Mouse (Mus musculus): ENCODE results near the gene Erbb3. TPM values are rescaled to one million over a fixed set of nuclear protein-coding genes. Genes with fewer than 3 reads are reported as not detected.
A peak's percentile ranks its signal among the peaks of the same experiment; 100 is the strongest.
"Not testable (repeated sequence)": the region's sequence is repeated elsewhere in the genome, so short reads cannot be mapped to it uniquely, and the experiment has no call there.

Gene Erbb3
- polyA plus RNA-seq, 1 experiment from 2014 or later: 0.85 TPM

GRCm38 (mm10) chr10:128563544-128563943 is 25.9 kb downstream of the Erbb3 start:
- no peak for DNase-seq (ENCODE audit: low spot score)

- DNase-seq (ENCODE audit: low spot score): no peak
Observed at GRCm38 (mm10) chr10:128556963-128557362, 32.5 kb downstream of the Erbb3 start.

GRCm38 (mm10) chr10:128556286-128556685 is 33.2 kb downstream of the Erbb3 start:
- DNase-seq (ENCODE audit: low spot score): peak; percentile 26

- not testable (repeated sequence) for DNase-seq (ENCODE audit: low spot score)
Observed at GRCm38 (mm10) chr10:128555567-128555966, 33.9 kb downstream of the Erbb3 start.

- not testable (repeated sequence) for DNase-seq (ENCODE audit: low spot score)
Observed at GRCm38 (mm10) chr10:128550144-128550823, 39.2 kb downstream of the Erbb3 start.

GRCm38 (mm10) chr10:128549682-128550057 is 39.8 kb downstream of the Erbb3 start:
- DNase-seq (ENCODE audit: low spot score): not testable (repeated sequence)

- DNase-seq (ENCODE audit: low spot score): peak; percentile 97
Observed at GRCm38 (mm10) chr10:128548947-128549681, 40.3 kb downstream of the Erbb3 start, which contains the start of gene Rpl41. Gene Rpl41 (minus strand): TSS chr10:128549305.

GRCm38 (mm10) chr10:128548051-128548791 is 41.2 kb downstream of the Erbb3 start:
- not testable (repeated sequence) for DNase-seq (ENCODE audit: low spot score)

GRCm38 (mm10) chr10:128547361-128548032 is 42.0 kb downstream of the Erbb3 start, which contains the start of gene Zc3h10:
Gene Zc3h10 (minus strand): TSS chr10:128547774.
- peak; percentile 99 for DNase-seq (ENCODE audit: low spot score)

GRCm38 (mm10) chr10:128546787-128547186 is 42.7 kb downstream of the Erbb3 start:
- DNase-seq (ENCODE audit: low spot score): peak; percentile 22

- peak; percentile 63 for DNase-seq (ENCODE audit: low spot score)
Observed at GRCm38 (mm10) chr10:128546361-128546760, 43.1 kb downstream of the Erbb3 start.

GRCm38 (mm10) chr10:128545570-128545898 is 43.9 kb downstream of the Erbb3 start:
- DNase-seq (ENCODE audit: low spot score): no peak

- no peak for DNase-seq (ENCODE audit: low spot score)
Observed at GRCm38 (mm10) chr10:128544674-128545569, 44.5 kb downstream of the Erbb3 start.

GRCm38 (mm10) chr10:128544151-128544657 is 45.2 kb downstream of the Erbb3 start:
- no peak for DNase-seq (ENCODE audit: low spot score)

- no peak for DNase-seq (ENCODE audit: low spot score)
Observed at GRCm38 (mm10) chr10:128543100-128543499, 46.4 kb downstream of the Erbb3 start.

- DNase-seq (ENCODE audit: low spot score): no peak
Observed at GRCm38 (mm10) chr10:128538340-128538870, 51.0 kb downstream of the Erbb3 start.

- DNase-seq (ENCODE audit: low spot score): peak; percentile 96
Observed at GRCm38 (mm10) chr10:128536266-128536940, 53.0 kb downstream of the Erbb3 start.

- no peak for DNase-seq (ENCODE audit: low spot score)
Observed at GRCm38 (mm10) chr10:128535624-128536265, 53.7 kb downstream of the Erbb3 start.

- no peak for DNase-seq (ENCODE audit: low spot score)
Observed at GRCm38 (mm10) chr10:128535206-128535605, 54.2 kb downstream of the Erbb3 start.

Data from thymus, postnatal 0 days (tissue).